Comparison of ENCODE assay signal across 10 mouse cellular contexts in genomic region chr4:134263191-134263590, GRCm38 (mm10). TPM values are rescaled to one million over a fixed set of nuclear protein-coding genes. Genes with fewer than 3 reads are reported as not detected.
DNase-seq lines count a peak whose midpoint lies in the region; ATAC-seq and TF ChIP-seq lines count a peak whose summit lies in the region.
"Had no signal": no experiment of that assay in that cellular context is flagged by ENCODE, and none has a peak within 500 bp of the region (broad histone marks: within the 10 kb centered on the region; RNA-seq: fewer than 3 reads in every experiment).

No protein-coding gene starts in this region.

- no peak overlapping the region for H3K4me3 ChIP-seq in kidney, adult 2 months (ENCODE audit: insufficient read depth, low read depth, low read length)
- no peak overlapping the region for H3K4me3 ChIP-seq in kidney, embryonic 15.5 days (replicated peaks)
- H3K4me3 ChIP-seq in C2C12 (ENCODE audit: insufficient read depth, poor library complexity, severe bottlenecking) (no peak overlapping the region), G1E (ENCODE audit: low read depth, low read length) (no peak overlapping the region)

- no peak overlapping the region for H3ac ChIP-seq in C2C12 (ENCODE audit: control insufficient read depth, insufficient read length, low read depth)

- peak; percentile 88 for TF ChIP-seq CTCF in kidney, adult 2 months (conservative IDR thresholded peaks at IDR 0.05; ENCODE audit: insufficient read depth, insufficient read length, low read depth, low read length)
- TF ChIP-seq CTCF in C2C12 (IDR thresholded peaks at IDR 0.05; ENCODE audit: control insufficient read depth, insufficient read depth, insufficient read length) (peak; percentile 57), G1E (IDR thresholded peaks at IDR 0.05; ENCODE audit: low read depth, low read length) (peak; percentile 76)

- DNase-seq in kidney, adult 2 months = peak; percentile 76
- DNase-seq in G1E (ENCODE audit: low spot score) = no peak
- peak; percentile 70 for DNase-seq in embryo, embryonic 10 days (ENCODE audit: low spot score)
- DNase-seq in kidney, postnatal 36 days = peak; percentile 75 to 92
- peak; percentile 63 for DNase-seq in right cerebral cortex, postnatal 14 days

- no peaks in the 10 kb centered on the region for H3K79me2 ChIP-seq in C2C12 (ENCODE audit: control insufficient read depth, insufficient read depth)

- H3K27ac ChIP-seq in kidney, adult 2 months (ENCODE audit: insufficient read depth, low read depth, low read length) = no peak overlapping the region
- H3K27ac ChIP-seq in kidney, embryonic 15.5 days = no peak overlapping the region

- no peak overlapping the region for H3K9ac ChIP-seq in kidney, embryonic 15.5 days

- no peak overlapping the region for H3K4me2 ChIP-seq in kidney, embryonic 15.5 days

- 0 out of 2 replicates have a peak, but pooled peaks cover 4% of the 10 kb centered on the region for H3K9me3 ChIP-seq in kidney, embryonic 15.5 days (replicated peaks)
- peaks cover 8% of the 10 kb centered on the region for H3K9me3 ChIP-seq in G1E (replicated peaks)

- no peaks in the 10 kb centered on the region for H3K36me3 ChIP-seq in kidney, adult 2 months (ENCODE audit: control insufficient read depth, insufficient read depth, low read length)
- no peaks in the 10 kb centered on the region for H3K36me3 ChIP-seq in kidney, embryonic 15.5 days
- H3K36me3 ChIP-seq in C2C12 (ENCODE audit: control insufficient read depth, insufficient read depth) (no peaks in the 10 kb centered on the region), G1E (replicated peaks) (no peaks in the 10 kb centered on the region)

- no peak for ATAC-seq in kidney, embryonic 15.5 days (replicated peaks; ENCODE audit: low FRiP score)
- no peak for ATAC-seq in G1E (ENCODE audit: extremely low read depth, insufficient number of reproducible peaks, low FRiP score, poor library complexity, severe bottlenecking)
- no peak for ATAC-seq in monocyte, adult 5-6 weeks (replicated peaks; ENCODE audit: insufficient number of reproducible peaks, low FRiP score, low TSS enrichment, poor library complexity, severe bottlenecking)

- no peaks in the 10 kb centered on the region for H3K27me3 ChIP-seq in kidney, adult 2 months (replicated peaks; ENCODE audit: control insufficient read depth, insufficient read depth, low read length)
- H3K27me3 ChIP-seq in kidney, embryonic 15.5 days = 0 out of 2 replicates have a peak, but pooled peaks cover 2% of the 10 kb centered on the region
- H3K27me3 ChIP-seq in C2C12 (ENCODE audit: control insufficient read depth, insufficient read depth, insufficient read length) (peaks cover 3% of the 10 kb centered on the region), G1E (ENCODE audit: insufficient read depth, low read length) (peaks cover 31% of the 10 kb centered on the region)

- WGBS in kidney, adult 2 months = 26% methylated on average over 6 of the region's 6 CpGs
- 34% methylated on average over 6 of the region's 6 CpGs for WGBS in kidney, embryonic 15.5 days

- H3K4me1 ChIP-seq in kidney, adult 2 months (ENCODE audit: control insufficient read depth, insufficient read depth, low read length) = no peaks in the 10 kb centered on the region
- peaks cover 17% of the 10 kb centered on the region for H3K4me1 ChIP-seq in kidney, embryonic 15.5 days
- no peaks in the 10 kb centered on the region for H3K4me1 ChIP-seq in G1E (ENCODE audit: insufficient read depth, low read depth, low read length)

- H3K79me3 ChIP-seq in C2C12 (ENCODE audit: low read depth) = no peaks in the 10 kb centered on the region

- TF ChIP-seq POLR2A in kidney, adult 2 months (IDR thresholded peaks at IDR 0.05; ENCODE audit: low read depth, low read length) = no peak

TF ChIP-seq in C2C12, 6 proteins besides CTCF, POLR2A, EP300 and RAD21:
- TF ChIP-seq CEBPB (IDR thresholded peaks at IDR 0.05; ENCODE audit: low read depth) (no peak), USF1 (IDR thresholded peaks at IDR 0.05; ENCODE audit: low read depth) (no peak), FOSL1 (IDR thresholded peaks at IDR 0.05; ENCODE audit: insufficient read depth, low read length, poor library complexity, severe bottlenecking) (no peak), MAX (IDR thresholded peaks at IDR 0.05) (no peak), MYOG (IDR thresholded peaks at IDR 0.05; ENCODE audit: control insufficient read depth, extremely low read depth, insufficient read length) (no peak), MYOD1 (IDR thresholded peaks at IDR 0.05; ENCODE audit: control insufficient read depth, insufficient read length, low read depth) (no peak)

RNA-seq across cellular contexts. Expression of gene Grrp1, which starts 9.3 kb away (rescaled TPM):
- 11.5 and 11.8 TPM in 2 replicates for polyA plus RNA-seq in kidney, adult 2 months (2012; rRNA removed)
- 10.6 and 12.1 TPM in 2 replicates for polyA plus RNA-seq in kidney, embryonic 15.5 days (2015; fragmentation: Nextera tagmentation; extraction: Ambion mirVana)
- polyA plus RNA-seq in C2C12 (2012; fragmentation: generic; extraction: Trizol) (not detected), G1E (2012) (not detected in 2 replicates)
- total RNA-seq in G1E (2014; fragmentation: Nextera tagmentation) (not detected in 2 replicates), G1E (2017) (not detected in 2 replicates)
- not detected in 3 replicates for total RNA-seq in monocyte, adult 5-6 weeks (2017)
- total RNA-seq: neutrophil, adult 5-6 weeks had no signal

RNA-seq across cellular contexts. Expression of gene Gm30191, which starts 16.5 kb away (rescaled TPM):
- 0.27 TPM in 1 of 2 replicates, not detected in the other for polyA plus RNA-seq in kidney, adult 2 months (2012; rRNA removed)
- not detected in 2 replicates for polyA plus RNA-seq in kidney, embryonic 15.5 days (2015; fragmentation: Nextera tagmentation; extraction: Ambion mirVana)
- polyA plus RNA-seq in C2C12 (2012; fragmentation: generic; extraction: Trizol) (not detected), G1E (2012) (not detected in 2 replicates)
- total RNA-seq in G1E (2014; fragmentation: Nextera tagmentation) (not detected in 2 replicates), G1E (2017) (not detected in 2 replicates)
- total RNA-seq in monocyte, adult 5-6 weeks (2017) = not detected in 3 replicates
- total RNA-seq: layer of hippocampus, postnatal 14 days; neutrophil, adult 5-6 weeks had no signal

RNA-seq across cellular contexts. Expression of gene Zfp593, which starts 17.8 kb away (rescaled TPM):
- polyA plus RNA-seq in kidney, adult 2 months (2012; rRNA removed) = 6.0 and 6.4 TPM in 2 replicates
- 15.6 and 15.8 TPM in 2 replicates for polyA plus RNA-seq in kidney, embryonic 15.5 days (2015; fragmentation: Nextera tagmentation; extraction: Ambion mirVana)
- 20.4 TPM for polyA plus RNA-seq in C2C12 (2012; fragmentation: generic; extraction: Trizol)
- total RNA-seq in G1E (2014; fragmentation: Nextera tagmentation) = 9.0 and 10.2 TPM in 2 replicates
- total RNA-seq in G1E (2017) = 9.8 and 10.7 TPM in 2 replicates
- 41.8 and 52.9 TPM in 2 replicates for polyA plus RNA-seq in G1E (2012)
- total RNA-seq in monocyte, adult 5-6 weeks (2017) = 2.8 to 8.7 TPM (median 6.0 TPM) in 3 replicates

RNA-seq across cellular contexts. Expression of gene E130218I03Rik, which starts 19.7 kb away (rescaled TPM):
- polyA plus RNA-seq in kidney, adult 2 months (2012; rRNA removed) = not detected in 2 replicates
- polyA plus RNA-seq in kidney, embryonic 15.5 days (2015; fragmentation: Nextera tagmentation; extraction: Ambion mirVana) = 0.26 and 0.68 TPM in 2 replicates
- polyA plus RNA-seq in C2C12 (2012; fragmentation: generic; extraction: Trizol) (0.36 TPM), G1E (2012) (0.11 and 0.19 TPM in 2 replicates)
- total RNA-seq in G1E (2014; fragmentation: Nextera tagmentation) (not detected in 2 replicates), G1E (2017) (0.16 and 0.23 TPM in 2 replicates)
- 1.4 TPM in 1 of 3 replicates, not detected in the others for total RNA-seq in monocyte, adult 5-6 weeks (2017)
- total RNA-seq: layer of hippocampus, postnatal 14 days had no signal

RNA-seq across cellular contexts. Expression of gene Pdik1l, which starts 24.5 kb away (rescaled TPM):
- 3.3 and 3.4 TPM in 2 replicates for polyA plus RNA-seq in kidney, adult 2 months (2012; rRNA removed)
- polyA plus RNA-seq in kidney, embryonic 15.5 days (2015; fragmentation: Nextera tagmentation; extraction: Ambion mirVana) = 21.6 TPM in 2 replicates
- polyA plus RNA-seq in C2C12 (2012; fragmentation: generic; extraction: Trizol) (2.7 TPM), G1E (2012) (3.2 and 4.0 TPM in 2 replicates)
- total RNA-seq in G1E (2014; fragmentation: Nextera tagmentation) (40.5 and 42.9 TPM in 2 replicates), G1E (2017) (43.3 and 53.2 TPM in 2 replicates)
- total RNA-seq in monocyte, adult 5-6 weeks (2017) = 14.7 to 25.2 TPM (median 21.5 TPM) in 3 replicates

Comparison
In these comparisons a context has a peak if more than half of its experiments do, and no peak if none do; other contexts are left out.
1. RNA of gene Grrp1, which starts 9.3 kb away (polyA plus RNA-seq): 10.6 to 12.1 TPM in kidney, embryonic 15.5 days and 11.5 to 11.8 TPM in kidney, adult 2 months; not detected in C2C12 (single experiment) and not detected in G1E; every median in the first group is over 10 times any median in the second.
2. Peak in every context shown above with its lines, with median percentiles within 50 percentile points of each other: CTCF ChIP-seq.